Mouse (Mus musculus): ENCODE measurements around the gene Nr3c2. TPM values are rescaled to one million over a fixed set of nuclear protein-coding genes. Genes with fewer than 3 reads are reported as not detected.

Nr3c2 gene
- polyA plus RNA-seq, 1 experiment from 2014 or later: 1.2 TPM

DNA sequence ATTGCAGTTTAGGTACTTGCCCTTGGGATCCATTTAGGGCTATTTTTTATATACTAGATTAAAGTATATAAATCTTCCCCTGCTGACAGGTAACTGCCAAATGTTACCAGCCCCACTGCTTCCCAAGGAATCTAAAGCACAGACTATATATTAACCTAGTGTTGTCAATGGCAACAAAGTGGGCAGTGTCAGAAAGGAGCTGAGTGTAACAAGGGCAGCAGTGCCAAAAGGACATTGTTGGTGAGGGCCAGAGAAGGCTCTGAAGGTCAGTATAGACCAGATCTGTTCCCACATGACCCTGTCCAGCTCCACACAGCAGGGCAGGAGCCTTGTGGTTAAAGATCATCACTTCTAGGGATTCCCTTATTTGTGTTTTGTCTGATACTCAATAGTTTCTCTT, 84.8 kb downstream of the Nr3c2 start:
- Histone ChIP-seq H3K9ac (replicated peaks) (no peak overlapping the region), H3K36me3 (no peaks in the 10 kb centered on the region), H3K27ac (no peak overlapping the region), H3K4me2 (replicated peaks) (no peak overlapping the region), H3K9me3 (no peaks in the 10 kb centered on the region), H3K4me1 (replicated peaks) (no peaks in the 10 kb centered on the region), H3K4me3 (replicated peaks) (no peak overlapping the region), H3K27me3 (no peaks in the 10 kb centered on the region)
- no peak for ATAC-seq

DNA sequence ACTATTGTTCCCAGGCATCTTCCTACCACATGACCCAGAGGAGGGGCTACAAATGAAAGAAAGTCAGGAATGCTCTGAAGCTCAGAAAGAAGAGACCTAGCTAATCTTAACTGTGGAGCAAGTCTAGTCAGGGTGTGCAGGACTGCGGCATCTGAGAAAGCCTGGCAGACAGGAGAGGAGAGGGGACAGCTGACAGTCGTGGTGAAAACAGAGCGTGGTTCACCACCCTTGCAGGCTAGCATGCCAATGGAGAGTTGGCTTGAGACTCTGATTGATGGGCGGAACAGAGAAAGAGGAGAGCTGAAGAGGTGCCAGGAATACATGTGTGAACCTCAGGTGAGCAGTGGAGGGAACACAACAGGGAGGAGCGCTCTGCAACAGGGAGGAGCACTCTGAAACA, 85.6 kb downstream of the Nr3c2 start:
- ATAC-seq: no peak
- no peaks in the 10 kb centered on the region for H3K9me3 ChIP-seq
- no peak overlapping the region for H3K9ac ChIP-seq (replicated peaks)
- H3K27ac ChIP-seq: no peak overlapping the region
- H3K4me1 ChIP-seq (replicated peaks): no peaks in the 10 kb centered on the region
- H3K4me3 ChIP-seq (replicated peaks): no peak overlapping the region
- 80% methylated on average over 5 of the region's 5 CpGs for WGBS
- no peak overlapping the region for H3K4me2 ChIP-seq (replicated peaks)
- no peaks in the 10 kb centered on the region for H3K36me3 ChIP-seq
- no peaks in the 10 kb centered on the region for H3K27me3 ChIP-seq

DNA sequence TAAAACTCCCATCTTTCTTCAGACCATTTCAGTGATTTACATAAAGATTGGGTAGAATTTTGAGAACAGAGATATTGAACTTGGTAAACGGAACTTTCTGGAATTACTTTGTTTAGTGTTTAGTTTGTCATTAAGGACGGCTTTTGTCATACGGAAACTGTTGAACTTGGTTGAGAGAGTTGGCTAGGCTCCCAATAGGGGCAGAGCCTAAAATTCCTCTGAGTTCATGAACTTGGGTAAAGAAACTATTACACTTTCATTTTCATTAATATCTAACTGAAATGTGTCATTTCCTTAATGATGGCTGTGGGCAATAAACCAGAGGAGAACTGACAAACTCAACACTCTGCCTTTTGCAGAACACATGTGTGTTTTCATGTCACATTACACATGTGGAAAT, 88.6 kb downstream of the Nr3c2 start:
- H3K4me1 ChIP-seq (replicated peaks): no peaks in the 10 kb centered on the region
- H3K27me3 ChIP-seq: no peaks in the 10 kb centered on the region
- H3K4me3 ChIP-seq (replicated peaks): no peak overlapping the region
- WGBS: 91% methylated on average over 3 of the region's 3 CpGs
- no peaks in the 10 kb centered on the region for H3K36me3 ChIP-seq
- H3K4me2 ChIP-seq (replicated peaks): no peak overlapping the region
- H3K27ac ChIP-seq: no peak overlapping the region
- H3K9ac ChIP-seq (replicated peaks): no peak overlapping the region
- no peak for ATAC-seq
- no peaks in the 10 kb centered on the region for H3K9me3 ChIP-seq

DNA sequence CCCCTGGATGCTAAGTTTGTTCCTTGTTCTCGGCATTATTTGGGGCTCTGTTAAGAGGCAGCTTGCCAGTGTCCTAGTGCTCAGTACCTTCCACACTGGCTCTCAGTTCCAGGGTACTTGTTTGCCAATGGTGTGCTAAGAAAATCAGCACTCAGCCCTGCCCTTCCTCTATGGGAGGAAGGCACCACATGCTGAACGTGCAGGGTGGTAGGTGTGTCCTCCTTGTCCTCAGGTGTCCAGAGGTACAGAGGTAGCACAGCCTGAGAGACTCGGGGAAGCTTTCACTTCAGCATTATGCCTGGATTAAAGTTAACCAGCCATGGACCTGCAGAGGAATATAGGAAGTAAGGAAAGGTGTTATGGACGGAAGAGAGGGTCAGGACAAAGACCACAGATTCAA, 99.0 kb downstream of the Nr3c2 start:
- no peak for ATAC-seq
- no peak overlapping the region for H3K9ac ChIP-seq (replicated peaks)

DNA sequence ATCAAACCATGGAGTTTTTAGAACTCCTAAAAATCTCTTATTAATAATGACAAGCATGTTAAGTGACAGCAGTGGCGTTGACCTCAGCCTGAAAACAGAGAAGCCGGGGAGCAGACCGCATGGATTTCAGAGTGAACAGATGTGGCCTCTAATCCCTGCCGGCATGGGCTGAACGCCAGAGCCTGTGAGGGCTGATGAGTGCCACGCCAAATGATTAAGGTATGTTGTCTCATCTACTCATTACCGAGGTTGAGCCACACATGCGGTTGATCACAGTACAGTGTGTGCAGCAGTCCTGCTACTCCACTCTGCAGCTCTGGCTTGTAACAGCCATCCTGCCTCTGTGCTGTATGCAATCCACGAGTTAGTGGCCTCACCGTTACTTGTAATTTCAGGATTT, 110.2 kb downstream of the Nr3c2 start:
- WGBS: 61% methylated on average over 10 of the region's 10 CpGs
- H3K27ac ChIP-seq: no peak overlapping the region
- ATAC-seq: peak; percentile 85
- H3K4me3 ChIP-seq (replicated peaks): no peak overlapping the region
- no peak overlapping the region for H3K4me2 ChIP-seq (replicated peaks)
- no peaks in the 10 kb centered on the region for H3K27me3 ChIP-seq
- H3K36me3 ChIP-seq: no peaks in the 10 kb centered on the region
- no peak overlapping the region for H3K9ac ChIP-seq (replicated peaks)
- no peaks in the 10 kb centered on the region for H3K9me3 ChIP-seq
- peaks cover 12% of the 10 kb centered on the region for H3K4me1 ChIP-seq (replicated peaks)

More for the DNA sequence above, 99.0 kb downstream of the Nr3c2 start:
- 84% methylated on average over 4 of the region's 4 CpGs for WGBS
- no peaks in the 10 kb centered on the region for H3K27me3 ChIP-seq
- H3K36me3 ChIP-seq: no peaks in the 10 kb centered on the region
- H3K4me3 ChIP-seq (replicated peaks): no peak overlapping the region
- H3K9me3 ChIP-seq: no peaks in the 10 kb centered on the region
- no peaks in the 10 kb centered on the region for H3K4me1 ChIP-seq (replicated peaks)
- no peak overlapping the region for H3K4me2 ChIP-seq (replicated peaks)
- no peak overlapping the region for H3K27ac ChIP-seq

DNA sequence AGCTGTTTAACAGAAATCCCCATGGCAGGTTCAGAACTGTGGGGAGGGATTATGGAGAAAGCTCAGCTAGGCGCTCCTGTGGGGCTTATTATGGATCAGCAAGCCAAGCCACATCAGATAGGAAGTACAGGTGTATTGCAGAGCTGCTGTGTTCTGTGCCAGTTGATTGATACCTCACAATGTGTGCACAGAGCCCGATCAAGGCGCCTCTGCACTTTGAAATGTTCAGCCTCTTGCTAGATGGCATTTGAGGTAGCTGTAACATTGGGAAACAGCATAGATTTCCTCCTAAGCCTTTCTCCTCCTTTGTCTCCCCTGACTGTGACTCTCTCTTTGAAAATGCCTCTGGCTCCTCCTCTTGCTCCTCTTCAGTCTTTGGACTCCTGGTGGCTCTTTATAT, 112.7 kb downstream of the Nr3c2 start:
- no peak overlapping the region for H3K27ac ChIP-seq
- ATAC-seq: no peak
- no peaks in the 10 kb centered on the region for H3K36me3 ChIP-seq
- no peak overlapping the region for H3K9ac ChIP-seq (replicated peaks)
- WGBS: 51% methylated on average over 3 of the region's 3 CpGs
- H3K4me2 ChIP-seq (replicated peaks): no peak overlapping the region
- H3K4me3 ChIP-seq (replicated peaks): no peak overlapping the region
- H3K9me3 ChIP-seq: no peaks in the 10 kb centered on the region
- H3K27me3 ChIP-seq: no peaks in the 10 kb centered on the region
- peaks cover 12% of the 10 kb centered on the region for H3K4me1 ChIP-seq (replicated peaks)

DNA sequence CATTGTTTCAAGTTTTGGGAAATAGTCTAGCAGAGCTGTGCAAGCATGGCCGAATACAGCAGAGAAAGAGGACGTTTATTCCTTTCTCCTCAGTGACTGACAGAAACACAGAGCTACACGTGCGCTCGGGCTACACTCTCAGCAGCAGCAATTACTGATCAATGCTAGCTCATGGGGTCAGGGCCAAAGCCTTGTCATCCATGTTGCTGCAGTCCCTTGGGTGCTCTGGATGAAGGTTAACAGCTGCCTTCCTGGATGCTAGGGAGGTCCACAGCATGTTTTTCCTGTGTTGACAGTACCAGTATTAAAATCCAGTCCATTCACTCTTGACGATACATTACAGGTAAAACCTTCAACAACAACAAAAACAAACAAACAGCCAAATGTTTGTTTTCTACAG, 113.4 kb downstream of the Nr3c2 start:
- 74% methylated on average over 6 of the region's 6 CpGs for WGBS

DNA sequence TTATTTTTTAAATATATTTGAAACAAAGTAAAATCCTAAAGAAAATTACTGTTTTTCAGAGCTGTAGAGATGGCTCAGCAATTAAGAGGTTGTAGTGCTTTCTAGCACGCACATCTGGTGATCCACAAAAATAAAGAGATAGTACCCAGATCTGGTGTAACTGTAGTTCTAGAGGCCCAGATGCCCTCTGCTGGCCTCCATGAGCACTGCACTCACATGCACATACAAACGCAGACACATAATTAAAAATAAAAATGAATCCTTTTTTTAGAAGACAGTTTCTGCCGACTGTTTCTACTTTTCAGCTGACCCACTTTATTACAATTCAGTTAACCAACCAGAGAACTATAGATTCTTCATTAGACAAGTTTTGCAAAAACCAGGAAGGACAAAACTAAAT, 117.5 kb downstream of the Nr3c2 start:
- WGBS: 96% methylated on average over 3 of the region's 3 CpGs
- no peaks in the 10 kb centered on the region for H3K27me3 ChIP-seq

More for the DNA sequence above, 113.4 kb downstream of the Nr3c2 start:
- H3K27ac ChIP-seq: no peak overlapping the region
- H3K4me1 ChIP-seq (replicated peaks): peaks cover 12% of the 10 kb centered on the region
- H3K9me3 ChIP-seq: no peaks in the 10 kb centered on the region
- no peak overlapping the region for H3K9ac ChIP-seq (replicated peaks)
- no peaks in the 10 kb centered on the region for H3K36me3 ChIP-seq
- 0 out of 2 replicates have a peak, but pooled peaks have one; percentile 25 for ATAC-seq
- H3K4me3 ChIP-seq (replicated peaks): no peak overlapping the region
- H3K4me2 ChIP-seq (replicated peaks): no peak overlapping the region
- H3K27me3 ChIP-seq: no peaks in the 10 kb centered on the region

DNA sequence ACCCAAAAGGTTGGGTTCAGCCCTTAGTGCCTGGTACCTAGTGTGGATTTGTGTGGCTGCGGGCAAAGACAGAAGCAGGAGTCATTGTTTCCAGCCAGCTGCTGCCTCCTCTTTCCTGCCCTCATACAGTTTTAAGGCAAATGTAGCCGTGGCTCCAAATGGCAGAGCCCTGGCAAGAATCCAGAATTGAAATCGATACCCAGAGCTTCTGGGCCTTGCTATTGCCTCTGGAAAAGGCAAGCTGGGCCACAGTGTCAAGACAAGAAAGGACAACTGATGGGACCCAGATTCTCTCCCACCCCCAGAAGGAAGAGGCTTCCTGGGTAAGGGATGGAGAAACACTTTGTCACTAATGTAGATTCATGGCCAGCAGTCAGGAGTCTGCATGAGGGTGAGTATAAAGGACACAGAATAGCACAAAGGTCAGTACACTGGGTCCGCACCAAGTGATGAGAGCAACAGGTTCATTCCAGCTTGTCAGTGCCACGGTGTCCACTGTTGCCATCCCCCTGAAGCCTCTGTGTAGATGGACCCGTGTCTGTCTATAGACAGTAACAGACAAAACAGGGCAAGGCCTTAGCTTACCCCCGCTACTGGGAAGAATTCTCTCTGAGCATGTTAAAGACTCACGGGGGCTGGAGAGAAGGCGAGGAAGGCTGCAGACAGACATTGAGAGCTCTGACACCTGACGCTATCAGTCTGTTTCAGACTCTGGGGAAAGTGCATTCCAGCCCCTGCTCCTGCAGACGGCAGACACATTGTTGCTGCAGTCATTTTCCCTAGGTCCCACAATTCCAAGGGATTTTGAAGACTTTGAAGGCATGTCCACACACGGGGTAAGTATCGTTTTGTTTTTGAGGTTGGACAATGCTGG, 124.8 kb downstream of the Nr3c2 start:
- no peak overlapping the region for H3K4me2 ChIP-seq (replicated peaks)
- ATAC-seq: no peak
- no peak overlapping the region for H3K27ac ChIP-seq
- no peaks in the 10 kb centered on the region for H3K36me3 ChIP-seq
- WGBS: 86% methylated on average over 13 of the region's 13 CpGs
- no peaks in the 10 kb centered on the region for H3K9me3 ChIP-seq
- H3K27me3 ChIP-seq: no peaks in the 10 kb centered on the region
- H3K4me1 ChIP-seq (replicated peaks): no peaks in the 10 kb centered on the region
- H3K9ac ChIP-seq (replicated peaks): no peak overlapping the region
- no peak overlapping the region for H3K4me3 ChIP-seq (replicated peaks)

More for the DNA sequence above, 117.5 kb downstream of the Nr3c2 start:
- H3K4me3 ChIP-seq (replicated peaks): no peak overlapping the region
- no peaks in the 10 kb centered on the region for H3K9me3 ChIP-seq
- no peak for ATAC-seq
- H3K4me2 ChIP-seq (replicated peaks): no peak overlapping the region
- H3K4me1 ChIP-seq (replicated peaks): peaks cover 7% of the 10 kb centered on the region
- no peak overlapping the region for H3K27ac ChIP-seq
- no peaks in the 10 kb centered on the region for H3K36me3 ChIP-seq
- H3K9ac ChIP-seq (replicated peaks): no peak overlapping the region

DNA sequence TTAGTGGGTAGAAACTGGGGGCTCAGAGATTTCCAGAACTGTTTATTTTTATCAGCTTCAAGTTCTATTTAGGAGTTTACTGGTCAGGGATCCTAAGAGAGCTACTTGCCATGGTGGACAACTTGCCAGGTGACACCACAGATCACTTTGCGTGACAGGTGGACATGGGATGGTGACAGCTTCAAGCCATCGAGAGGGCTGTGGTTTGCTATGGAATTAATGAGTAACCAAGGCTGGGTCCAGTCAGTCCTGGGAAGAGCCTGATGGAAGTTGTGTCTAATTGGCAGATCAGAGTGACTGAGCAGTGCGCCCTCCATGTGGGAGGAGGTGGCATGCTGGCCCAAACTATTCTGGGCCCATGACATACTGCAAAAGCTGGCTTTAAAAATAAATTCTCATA, 132.0 kb downstream of the Nr3c2 start:
- H3K4me3 ChIP-seq (replicated peaks): no peak overlapping the region
- no peaks in the 10 kb centered on the region for H3K4me1 ChIP-seq (replicated peaks)
- no peak overlapping the region for H3K27ac ChIP-seq
- 91% methylated on average over 3 of the region's 3 CpGs for WGBS
- H3K27me3 ChIP-seq: no peaks in the 10 kb centered on the region
- H3K36me3 ChIP-seq: no peaks in the 10 kb centered on the region
- no peak for ATAC-seq
- H3K9me3 ChIP-seq: no peaks in the 10 kb centered on the region
- no peak overlapping the region for H3K4me2 ChIP-seq (replicated peaks)
- H3K9ac ChIP-seq (replicated peaks): no peak overlapping the region

DNA sequence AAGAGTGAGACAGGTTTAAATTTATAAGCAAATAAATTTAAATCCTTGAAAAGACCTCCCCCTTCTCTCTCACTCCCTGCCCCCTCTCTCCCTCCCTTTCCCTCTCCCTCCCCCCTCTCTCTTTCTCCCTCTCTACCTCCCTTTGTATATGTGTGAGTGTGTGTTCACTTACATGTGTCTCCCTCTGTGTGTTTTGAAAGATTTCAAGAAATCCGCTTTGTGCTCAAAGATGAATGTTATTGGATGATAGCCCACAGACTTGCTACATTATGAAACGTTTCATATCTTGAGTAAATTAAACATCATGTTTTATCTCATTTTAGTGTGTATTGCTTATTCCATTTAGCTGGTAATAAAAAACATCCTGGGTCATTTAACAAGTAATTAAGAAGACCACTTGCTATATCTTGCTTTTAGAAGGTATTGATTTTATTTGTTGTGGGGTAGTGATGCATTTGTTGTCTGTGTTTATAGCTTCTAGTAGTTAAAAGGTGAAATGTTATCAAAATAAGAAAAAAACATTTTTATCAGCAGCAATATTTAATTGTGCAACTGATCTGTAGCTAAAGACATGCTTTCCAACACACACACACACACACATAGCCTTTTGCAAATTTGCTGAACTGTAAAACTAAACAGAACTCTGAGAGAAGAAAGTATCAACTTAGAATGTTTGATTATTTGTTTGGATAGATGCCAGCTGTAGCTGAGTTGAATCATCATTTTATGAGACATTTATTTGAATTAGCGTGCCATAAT, 134.6 kb downstream of the Nr3c2 start:
- H3K36me3 ChIP-seq: no peaks in the 10 kb centered on the region
- no peak for ATAC-seq
- H3K9ac ChIP-seq (replicated peaks): no peak overlapping the region
- no peaks in the 10 kb centered on the region for H3K27me3 ChIP-seq
- H3K4me2 ChIP-seq (replicated peaks): no peak overlapping the region
- no peak overlapping the region for H3K27ac ChIP-seq
- H3K4me1 ChIP-seq (replicated peaks): no peaks in the 10 kb centered on the region
- no peaks in the 10 kb centered on the region for H3K9me3 ChIP-seq
- 87% methylated on average over 3 of the region's 3 CpGs for WGBS
- H3K4me3 ChIP-seq (replicated peaks): no peak overlapping the region

DNA sequence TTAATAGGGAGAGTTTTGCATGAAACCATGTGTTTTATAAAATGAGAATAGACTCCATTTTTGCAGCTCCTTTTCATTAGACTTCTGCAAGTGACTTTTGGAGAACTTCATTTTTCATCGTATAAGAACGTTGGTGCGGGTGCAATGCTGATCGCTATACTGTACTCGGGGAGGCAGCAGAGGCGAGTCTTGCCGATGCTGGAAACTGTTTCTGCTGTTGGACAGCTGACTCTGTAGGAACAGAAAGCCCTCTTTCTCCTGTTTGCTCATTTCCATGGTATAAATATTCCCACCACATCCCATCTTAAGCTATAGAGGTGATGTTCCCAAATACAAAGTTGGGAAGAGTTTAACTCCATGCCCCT, 135.2 kb downstream of the Nr3c2 start:
- no peak overlapping the region for H3K4me3 ChIP-seq (replicated peaks)
- whole genome bisulfite sequencing: 97% methylated on average over 7 of the region's 7 CpGs
- no peak for ATAC-seq

More for the DNA sequence above, 135.2 kb downstream of the Nr3c2 start:
- Histone ChIP-seq H3K27me3 (no peaks in the 10 kb centered on the region), H3K4me2 (replicated peaks) (no peak overlapping the region), H3K9ac (replicated peaks) (no peak overlapping the region), H3K4me1 (replicated peaks) (no peaks in the 10 kb centered on the region), H3K9me3 (no peaks in the 10 kb centered on the region), H3K27ac (no peak overlapping the region), H3K36me3 (no peaks in the 10 kb centered on the region)
